Mouse (Mus musculus) left cerebral cortex, postnatal 14 days (tissue): ENCODE measurements around the gene Vars. TPM values are rescaled to one million over a fixed set of nuclear protein-coding genes. Genes with fewer than 3 reads are reported as not detected.
"Not testable (repeated sequence)": the region's sequence is repeated elsewhere in the genome, so short reads cannot be mapped to it uniquely, and the experiment has no call there.

ENCODE experiments used
- DNase-seq, 2 experiments: peaks; one replicate each; pipeline ENCODE4 v3.0.0; 2021 to 2022; ENCODE audit warnings: low spot score in 2 of 2, mixed read lengths in 1 of 2
- intact Hi-C: fragments of 180-260 bp; cut with DNase I; formaldehyde crosslinking; loops from one replicate; pipeline ENCODE4 v1.15.1; 2025
- total RNA-seq, 2 experiments: library from RNA; stranded (reverse); gene quantifications; 2 replicates each; pipeline ENCODE4 v1.2.3; 2021

The Vars gene
- total RNA-seq, 2 experiments from 2014 or later = 43.1 to 48.6 TPM

DNA sequence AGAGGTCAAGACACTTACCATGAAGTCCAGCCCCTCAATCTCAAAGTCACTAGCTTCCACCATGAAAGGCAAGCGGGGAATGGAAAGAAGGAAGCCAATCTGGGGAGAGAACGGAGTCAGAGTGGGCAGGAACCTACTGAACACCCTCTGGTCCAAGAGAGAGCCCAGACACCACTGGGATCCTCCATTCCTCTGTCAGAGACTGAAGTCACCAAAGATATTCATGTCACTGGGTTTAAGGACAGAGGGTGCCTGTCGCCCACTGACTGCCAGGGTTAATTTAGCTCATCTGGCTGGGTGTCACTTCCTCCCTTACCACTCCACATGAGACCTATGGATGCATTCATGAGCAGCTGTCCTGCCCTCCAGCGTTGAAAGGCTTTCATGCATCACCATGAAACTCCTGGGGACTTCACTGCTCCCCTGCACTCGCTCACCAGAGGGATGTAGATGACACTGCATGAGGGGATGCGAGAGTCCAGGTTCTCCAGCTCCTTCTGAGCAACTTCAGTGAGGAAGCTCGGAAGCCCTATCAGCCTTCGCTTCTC, 31.6 kb downstream of the Vars start:
- intact Hi-C loops = no loop called here
- DNase-seq = no peak

DNA sequence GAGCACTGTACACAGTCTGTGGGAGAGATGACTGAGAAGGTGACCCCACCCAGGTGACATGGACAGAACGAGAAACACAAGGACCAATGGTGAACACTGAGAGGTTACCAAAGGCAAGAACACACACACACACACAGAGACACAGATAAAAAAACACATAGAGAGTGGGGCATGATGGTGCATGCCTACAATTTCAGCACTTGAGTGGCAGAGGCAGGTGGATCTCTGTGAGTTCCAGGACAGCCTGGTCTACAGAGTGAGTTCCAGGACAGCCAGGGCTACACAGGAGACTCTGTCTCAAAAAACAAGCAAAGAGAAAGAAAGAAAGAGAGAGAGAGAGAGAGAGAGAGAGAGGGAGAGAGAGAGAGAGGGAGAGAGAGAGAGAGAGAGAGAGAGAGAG, 32.9 kb downstream of the Vars start:
- intact Hi-C loops, DNase-seq: not testable (repeated sequence)

DNA sequence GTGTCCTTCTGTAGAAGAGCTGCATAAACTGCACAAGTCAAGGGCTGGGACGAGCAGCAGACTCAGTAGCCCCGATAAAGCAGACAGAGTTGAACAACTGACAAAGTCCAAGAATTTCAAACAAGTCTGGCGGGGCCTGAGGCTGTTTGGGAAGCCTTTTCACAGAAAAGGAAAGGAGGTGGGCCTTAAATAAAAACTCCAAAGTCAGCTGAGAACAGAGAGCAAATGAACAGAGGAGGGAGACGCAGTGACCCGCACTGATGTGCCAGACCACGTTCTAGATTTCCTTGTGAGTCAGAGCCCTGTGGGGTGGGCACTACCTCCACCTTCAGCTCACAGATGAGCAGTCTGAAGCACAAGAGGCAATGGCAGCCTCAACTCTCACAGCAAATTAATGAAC, 34.1 kb downstream of the Vars start:
- DNase-seq = no peak
- intact Hi-C loops = no loop called here

DNA sequence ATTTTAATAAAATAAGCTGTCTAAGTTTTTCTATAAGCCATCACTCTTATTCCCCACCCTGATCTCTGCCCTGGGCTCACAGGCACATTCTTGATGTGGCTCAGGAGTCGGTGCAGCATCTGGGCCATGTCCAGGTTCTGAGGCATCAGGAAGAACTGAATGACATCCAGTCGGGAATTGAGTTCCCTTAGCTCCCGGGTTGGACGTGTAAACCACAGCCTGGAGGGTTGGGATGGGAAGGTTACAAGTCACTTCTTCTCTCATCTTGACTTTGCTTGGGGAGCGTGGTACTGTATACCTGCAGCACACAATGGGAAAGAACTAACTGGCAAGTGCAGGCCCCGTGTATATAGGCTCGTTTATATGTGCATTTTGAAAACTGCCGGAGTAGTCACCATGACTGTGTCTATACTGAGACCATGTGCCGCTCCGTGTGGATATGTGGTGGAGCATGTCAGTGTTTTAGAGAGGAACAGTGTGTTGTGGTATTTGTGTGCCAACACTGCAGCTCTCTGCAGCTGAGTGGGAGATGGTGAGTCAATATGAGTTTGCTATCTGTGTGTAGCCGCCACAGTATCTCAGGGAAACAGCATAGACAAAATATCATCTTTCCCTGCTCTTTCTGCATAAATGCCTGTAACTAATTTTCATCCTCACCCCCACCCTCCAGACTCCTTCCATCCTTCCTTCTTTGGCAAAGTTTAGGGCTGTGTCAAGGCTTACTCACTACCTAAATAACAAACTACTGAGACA, 38.5 kb downstream of the Vars start:
- intact Hi-C loops = no loop called here
- peak in 1 of 2 experiments; percentile 60 for DNase-seq

DNA sequence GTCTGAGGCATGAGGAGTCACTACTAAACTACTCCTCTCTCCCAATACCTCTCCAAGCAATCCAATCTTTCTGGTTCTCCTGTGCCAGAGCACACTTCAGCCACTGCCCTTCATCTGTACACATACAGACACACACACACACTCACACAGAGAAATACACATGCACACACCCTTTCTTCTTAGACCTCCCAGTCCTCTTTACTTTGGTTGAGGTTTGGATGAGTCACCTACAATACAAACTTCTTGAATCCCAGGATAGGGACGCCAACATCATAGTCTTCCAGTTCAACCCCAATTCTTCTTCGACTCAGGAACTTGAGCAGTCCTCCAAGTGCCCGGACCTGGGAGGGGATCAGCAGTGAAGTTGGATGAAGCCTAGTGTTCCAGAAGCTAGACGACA, 43.0 kb downstream of the Vars start:
- intact Hi-C loops = no loop called here

DNA sequence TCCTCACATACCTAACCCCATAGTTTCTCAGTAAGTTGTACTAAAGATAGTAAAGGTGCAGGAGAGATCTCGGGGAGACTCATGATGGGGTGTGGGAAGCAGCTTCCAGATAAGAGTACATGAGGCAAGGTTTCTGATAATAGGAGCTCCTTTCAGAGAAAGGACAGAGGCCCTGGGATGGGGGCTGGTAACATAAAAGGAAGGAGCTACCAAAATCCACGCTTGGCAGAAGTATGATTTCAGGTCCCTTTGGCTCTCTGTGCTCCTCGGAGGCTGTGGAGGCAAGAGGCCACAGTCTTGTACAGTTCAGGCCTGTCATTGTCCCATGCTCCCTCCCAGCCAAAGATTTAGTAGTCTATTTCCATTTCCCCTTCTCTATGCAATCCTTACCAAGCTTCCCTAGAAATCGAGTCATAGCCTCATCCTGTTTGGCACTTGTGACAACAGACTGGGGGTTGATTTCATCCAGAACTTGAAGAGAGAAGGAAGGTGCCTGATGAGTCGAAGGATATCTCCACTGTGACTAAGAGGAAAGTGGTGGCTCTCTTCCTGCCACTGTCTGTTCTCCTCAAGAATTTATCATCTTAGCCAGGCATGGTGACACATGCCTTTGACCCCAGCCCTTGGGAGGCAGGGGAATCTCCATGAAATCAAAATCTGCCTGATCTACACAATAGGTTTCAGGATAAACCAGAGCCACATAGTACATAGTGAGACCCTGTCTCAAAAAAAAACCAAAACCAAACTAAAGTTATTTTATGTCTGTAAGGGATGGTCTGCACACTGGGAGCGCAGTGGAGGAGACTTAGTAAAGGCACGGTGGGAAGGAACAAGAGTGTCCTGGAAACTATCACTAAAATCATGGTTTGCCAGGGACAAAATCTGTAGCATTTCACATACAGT, 44.4 kb downstream of the Vars start:
- intact Hi-C loops = no loop called here
- DNase-seq = no peak

More for the DNA sequence above, 43.0 kb downstream of the Vars start:
- no peak for DNase-seq

DNA sequence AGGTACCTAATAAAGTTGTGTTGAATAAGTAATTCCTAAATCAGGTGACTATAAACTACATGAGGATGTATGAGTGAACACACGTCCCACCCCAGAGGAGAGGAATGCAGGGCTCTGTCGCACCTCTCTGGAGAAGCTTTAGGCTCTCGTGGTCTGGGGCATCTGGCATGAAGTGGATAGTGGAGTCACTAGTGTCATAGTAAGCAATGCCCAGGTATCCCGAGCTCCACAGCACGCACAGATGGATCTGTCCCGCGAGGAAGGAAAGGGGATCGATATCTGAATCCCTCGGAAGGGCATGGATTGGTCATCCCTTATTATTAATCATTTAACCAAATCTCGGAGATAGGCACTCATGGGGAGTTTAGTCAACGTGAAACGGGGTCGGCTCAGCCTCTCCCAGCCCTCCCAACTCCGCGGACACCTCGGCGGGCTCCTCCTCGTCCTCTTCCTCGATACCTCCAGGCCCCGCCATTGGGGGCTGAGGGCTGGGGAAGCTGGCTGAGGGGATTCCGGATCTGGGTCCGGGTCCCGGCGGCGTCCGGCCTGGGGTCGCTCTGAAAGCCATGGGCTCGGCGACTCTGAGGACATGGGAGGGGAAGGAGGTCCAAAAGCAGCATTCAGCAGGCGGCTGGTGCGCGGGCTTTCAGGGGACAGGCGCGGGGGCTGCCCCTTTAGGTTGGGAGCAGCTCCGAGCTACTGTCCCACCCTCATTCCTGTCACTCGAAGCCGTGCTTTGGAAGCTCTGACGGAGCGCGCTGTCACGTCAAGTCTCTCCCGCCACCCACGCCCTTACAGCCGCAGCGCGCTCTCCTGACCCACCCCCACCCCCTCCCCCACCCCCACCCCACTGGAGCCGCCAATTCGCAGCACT, 45.3 kb downstream of the Vars start:
- intact Hi-C loops = no loop called here
- no peak for DNase-seq

DNA sequence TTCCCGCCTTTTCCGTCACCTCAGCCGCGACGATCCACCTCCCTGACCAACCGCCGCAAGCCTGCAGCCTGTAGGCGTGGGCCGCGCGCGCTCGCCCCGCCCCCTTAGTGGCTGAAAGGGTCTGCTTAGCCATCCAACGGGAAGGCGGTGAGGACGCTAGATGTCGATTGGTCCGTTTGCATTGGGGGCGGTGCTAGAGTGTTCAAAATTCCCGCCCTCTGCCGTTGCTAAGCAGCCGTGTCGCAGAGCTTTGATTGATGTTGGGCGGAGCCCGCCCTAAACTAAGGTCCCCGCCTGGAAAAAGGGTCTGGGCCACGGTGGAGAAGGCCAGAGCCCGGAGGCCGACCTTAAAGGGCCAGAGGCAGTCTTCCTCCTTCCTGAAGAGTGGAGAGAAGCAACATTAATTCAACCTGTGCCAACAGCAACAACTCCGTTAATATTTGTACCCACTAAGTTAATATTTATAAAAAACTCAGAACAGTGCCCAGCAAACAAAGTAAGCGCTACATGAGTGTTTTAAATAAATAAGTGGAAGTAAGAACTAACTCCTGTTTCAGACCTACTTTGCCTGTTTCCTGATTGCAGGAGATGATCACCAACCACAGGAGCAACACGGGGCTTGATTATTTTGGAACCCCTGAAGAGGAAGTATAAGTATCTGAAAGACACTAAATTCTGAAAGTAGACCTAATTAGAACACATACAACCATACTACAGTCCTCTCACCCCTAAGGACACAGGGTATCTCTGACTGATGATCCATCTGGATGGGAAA, 46.1 kb downstream of the Vars start, which contains the start of gene Msh5:
Gene Msh5 (minus strand): TSS at position 65 of the 775 bp plus-strand sequence.
- peak; percentile 94 to 97 for DNase-seq
- intact Hi-C loops = no loop called here

DNA sequence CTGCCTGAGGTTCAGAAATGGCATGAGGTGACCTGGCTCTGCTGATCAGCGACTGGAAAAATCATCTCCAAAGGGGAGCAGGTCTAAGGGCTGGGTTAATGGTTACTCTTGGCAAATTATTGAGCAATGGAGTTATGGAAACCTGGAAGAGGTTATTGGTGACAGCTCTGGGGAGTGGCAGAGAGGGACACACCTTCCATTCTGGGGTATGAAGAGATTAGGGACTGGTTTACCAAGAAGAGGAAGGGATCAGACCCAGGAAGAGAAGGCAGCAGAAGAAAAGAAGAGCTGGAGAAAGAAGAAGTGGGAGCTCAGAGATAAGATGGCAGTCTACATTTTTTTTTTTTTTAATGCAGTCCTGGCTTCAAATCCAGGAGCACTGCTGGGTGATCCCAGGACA, 46.9 kb downstream of the Vars start:
- DNase-seq = no peak
- intact Hi-C loops = no loop called here

DNA sequence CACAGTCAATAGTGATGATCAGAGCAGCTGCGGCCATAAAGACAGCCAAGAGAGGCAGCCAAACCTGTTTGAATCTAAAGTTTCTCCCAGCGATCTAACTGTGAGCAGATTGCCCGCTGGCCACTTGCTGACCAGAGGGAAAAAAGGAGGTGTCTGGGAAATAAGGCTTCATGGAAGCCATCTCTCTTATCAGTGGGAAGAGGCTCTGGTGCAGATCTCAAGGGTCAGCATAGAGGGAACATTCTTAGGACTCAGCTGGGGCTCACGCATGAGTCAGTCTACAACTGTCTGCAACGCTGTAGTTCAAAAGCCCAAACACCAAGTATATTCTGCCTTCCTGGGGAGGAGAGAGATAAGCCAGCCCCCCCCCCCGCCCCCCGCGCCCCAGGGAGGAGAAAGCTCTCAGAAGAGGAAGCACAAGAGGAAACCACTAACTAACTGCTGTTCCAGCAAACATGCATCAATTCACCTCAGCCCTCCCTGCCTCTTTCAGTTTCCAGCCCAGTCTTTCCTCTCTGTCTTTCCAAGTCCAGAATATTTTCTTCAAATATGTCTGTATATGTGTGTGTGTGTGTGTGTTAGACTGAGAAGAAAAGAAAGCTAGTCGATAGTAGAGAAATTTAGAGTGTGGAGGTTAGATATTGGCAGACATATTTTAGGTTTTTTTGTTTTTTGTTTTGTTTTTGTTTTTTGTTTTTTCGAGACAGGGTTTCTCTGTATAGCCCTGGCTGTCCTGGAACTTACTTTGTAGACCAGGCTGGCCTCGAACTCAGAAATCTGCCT, 47.6 kb downstream of the Vars start:
- intact Hi-C loops = no loop called here
- DNase-seq = no peak

DNA sequence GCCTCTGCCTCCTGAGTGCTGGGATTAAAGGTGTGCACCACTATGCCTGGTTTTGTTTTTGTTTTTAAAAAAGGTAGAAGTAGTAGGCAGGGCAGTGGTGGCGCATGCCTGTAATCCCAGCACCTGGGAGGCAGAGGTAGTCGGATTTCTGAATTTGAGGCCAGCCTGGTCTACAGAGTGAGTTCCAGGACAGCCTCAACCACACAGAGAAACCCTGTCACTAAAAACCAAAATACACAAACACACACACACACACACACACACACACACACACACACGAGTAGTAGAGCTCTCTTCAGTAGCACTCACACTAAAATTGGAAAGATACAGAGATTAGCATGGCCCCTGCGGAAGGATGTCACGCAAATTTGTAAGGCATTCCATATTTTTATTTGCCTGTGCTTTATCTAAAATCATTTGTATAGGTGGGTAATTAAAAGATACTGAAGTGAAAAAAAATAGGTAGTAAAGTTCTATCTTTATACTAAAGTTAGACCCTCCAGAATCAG, 48.2 kb downstream of the Vars start:
- no peak for DNase-seq
- intact Hi-C loops = no loop called here

DNA sequence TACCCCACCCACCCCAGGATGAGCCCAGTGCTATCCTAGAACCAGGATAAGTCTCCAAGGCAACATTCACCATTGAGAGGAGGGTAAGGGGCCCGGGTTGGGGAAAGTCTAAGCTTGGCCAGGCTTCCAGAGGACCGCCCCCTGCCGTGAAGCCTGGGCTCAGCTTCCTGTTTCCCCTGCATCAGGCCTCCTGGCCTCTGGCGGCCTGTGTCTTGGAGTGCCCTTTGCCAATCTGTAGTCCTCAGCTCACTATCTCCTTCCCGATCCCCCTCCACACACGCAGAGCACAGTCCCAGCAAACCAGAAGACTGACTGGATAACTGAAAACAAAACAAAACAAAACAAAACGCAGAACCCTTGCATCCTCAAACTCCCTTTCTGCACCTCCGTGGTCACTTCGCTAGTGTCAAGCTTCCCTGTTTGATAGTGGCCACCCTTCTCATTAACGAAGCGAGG, 48.8 kb downstream of the Vars start, which contains the start of gene Clic1:
Gene Clic1 (plus strand): TSS at position 406 of the 456 bp plus-strand sequence.
- DNase-seq = no peak

DNA sequence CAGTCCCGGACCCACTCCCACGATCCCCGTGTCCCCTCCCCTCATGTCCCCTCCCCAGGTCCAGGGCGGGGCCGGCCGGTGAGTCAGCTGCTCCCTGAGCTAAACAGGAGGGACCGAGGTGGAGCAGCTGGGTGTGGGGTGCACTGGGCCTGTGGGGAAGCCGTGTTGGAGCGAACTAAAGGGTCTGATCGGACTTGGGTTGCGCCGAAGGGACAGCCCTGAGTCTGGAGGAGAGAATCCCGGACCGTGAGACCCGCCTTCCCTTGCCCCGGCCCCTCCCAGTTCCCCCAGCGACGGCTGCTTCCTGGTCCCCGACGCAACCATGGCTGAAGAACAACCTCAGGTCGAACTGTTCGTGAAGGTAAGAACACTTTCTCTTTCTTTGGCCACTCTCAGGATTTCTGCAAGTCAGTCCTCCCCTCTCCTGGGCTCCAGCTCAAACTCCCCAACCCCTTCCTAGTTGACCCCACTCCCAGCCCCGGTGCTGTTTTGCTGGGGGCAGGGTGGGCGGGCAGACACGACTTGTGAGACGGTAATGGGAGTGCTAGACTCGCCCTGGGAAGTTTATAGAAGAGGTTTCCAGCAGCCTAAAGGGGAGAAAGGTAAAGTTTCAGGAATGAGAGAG, 49.5 kb downstream of the Vars start:
- no peak for DNase-seq
- intact Hi-C loops = no loop called here

More for the DNA sequence above, 48.8 kb downstream of the Vars start, which contains the start of gene Clic1:
- intact Hi-C loops = no loop called here

DNA sequence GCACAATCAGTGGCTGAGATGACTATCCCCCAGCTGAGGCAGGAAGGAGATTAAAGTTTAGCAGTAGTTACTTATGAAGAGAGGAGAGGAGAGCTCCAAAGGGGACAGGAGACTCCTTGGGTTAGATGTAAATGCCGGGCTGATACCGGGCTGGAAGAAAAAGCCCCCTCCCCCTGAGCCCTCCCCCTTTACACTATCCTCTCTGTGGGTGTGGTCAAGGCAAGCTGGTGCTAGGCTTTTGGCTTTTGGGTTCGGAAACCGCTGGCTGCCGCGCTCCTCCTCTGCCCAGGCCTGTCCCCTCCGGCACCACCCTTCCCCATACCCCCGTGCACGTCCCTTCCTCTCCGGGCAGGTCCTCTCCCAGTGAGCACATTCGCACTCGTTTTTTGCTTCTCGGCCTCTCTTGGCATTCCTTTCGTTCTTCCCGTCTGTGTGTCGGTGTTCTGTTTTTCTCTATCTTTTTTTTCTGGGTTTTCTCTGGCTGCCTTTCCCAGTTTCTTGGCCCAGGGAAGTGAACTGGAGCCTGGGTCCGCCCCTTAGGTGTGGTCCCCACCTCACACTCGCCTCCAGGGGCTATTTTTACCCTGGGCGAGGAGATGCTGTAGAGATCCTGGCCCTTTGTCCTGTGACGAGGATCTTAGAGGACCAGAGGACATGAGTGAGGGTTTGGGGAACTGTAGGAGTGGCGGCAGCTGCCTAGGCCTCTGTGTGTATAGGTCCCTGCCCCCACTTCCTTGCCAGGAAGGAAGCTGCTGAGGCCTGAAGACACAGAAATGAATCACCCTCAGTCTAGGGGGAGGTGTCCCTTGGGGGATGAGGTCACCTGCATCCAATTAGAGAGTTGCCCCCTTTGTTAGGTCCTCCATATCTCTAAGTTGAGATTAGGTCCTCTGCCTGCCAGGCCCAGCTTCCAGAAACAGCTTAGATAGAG, 50.6 kb downstream of the Vars start:
- intact Hi-C loops = no loop called here
- DNase-seq = peak in 1 of 2 experiments; percentile 51

DNA sequence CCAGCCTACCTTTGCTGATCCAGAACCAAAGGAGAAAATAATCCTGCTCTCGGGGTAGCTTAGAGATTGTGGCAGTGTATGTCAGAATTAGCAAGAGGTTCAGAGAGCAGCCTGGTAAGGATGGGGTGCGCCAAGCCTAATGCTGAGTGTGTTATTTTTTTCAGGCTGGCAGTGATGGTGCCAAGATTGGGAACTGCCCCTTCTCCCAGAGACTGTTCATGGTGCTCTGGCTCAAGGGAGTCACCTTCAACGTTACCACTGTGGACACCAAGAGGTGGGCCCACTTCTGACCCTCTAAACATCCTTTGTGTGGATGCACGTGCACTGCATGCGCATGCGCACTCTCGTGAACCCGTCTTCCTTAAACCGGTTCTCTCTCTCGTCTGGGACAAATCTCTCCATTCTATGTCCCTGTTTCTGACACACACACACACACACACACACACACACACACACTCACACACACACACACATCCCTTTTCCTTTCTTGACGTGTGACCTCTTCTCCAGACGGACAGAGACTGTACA, 51.5 kb downstream of the Vars start:
- no peak for DNase-seq

More for the DNA sequence above, 51.5 kb downstream of the Vars start:
- intact Hi-C loops = no loop called here
